Mouse (Mus musculus) C2C12 (cell line): ENCODE measurements around the gene Cdkn1b. TPM values are rescaled to one million over a fixed set of nuclear protein-coding genes. Genes with fewer than 3 reads are reported as not detected.

Experiments used
- H3K27me3 ChIP-seq: one replicate; pipeline ENCODE4 v1.6.1; 2011; ENCODE audit not compliant: control insufficient read depth, insufficient read depth, insufficient read length
- H3K36me3 ChIP-seq: one replicate; pipeline ENCODE4 v1.6.1; 2011; ENCODE audit not compliant: control insufficient read depth, insufficient read depth
- H3K4me3 ChIP-seq: one replicate; pipeline ENCODE4 v1.5.1; 2011; ENCODE audit warnings: mild to moderate bottlenecking, control low read depth; ENCODE audit not compliant: poor library complexity, insufficient read depth, severe bottlenecking
- H3K79me2 ChIP-seq: one replicate; pipeline ENCODE4 v1.6.1; 2011; ENCODE audit not compliant: control insufficient read depth, insufficient read depth
- H3K79me3 ChIP-seq: one replicate; pipeline ENCODE4 v1.6.1; 2011; ENCODE audit warnings: low read depth, control low read depth
- H3ac ChIP-seq: one replicate; pipeline ENCODE3; 2011; ENCODE audit warnings: low read depth; ENCODE audit not compliant: control insufficient read depth, insufficient read length
- CEBPB ChIP-seq: IDR thresholded peaks from one replicate; pipeline ENCODE4 v1.6.1; 2011; ENCODE audit warnings: low read depth, mild to moderate bottlenecking, control low read depth, moderate library complexity
- CTCF ChIP-seq: IDR thresholded peaks from one replicate; pipeline ENCODE4 v1.5.1; 2011; ENCODE audit not compliant: control insufficient read depth, insufficient read depth, insufficient read length
- FOSL1 ChIP-seq: IDR thresholded peaks from one replicate; pipeline ENCODE4 v1.8.0; 2011; ENCODE audit warnings: mild to moderate bottlenecking, low read length; ENCODE audit not compliant: poor library complexity, insufficient read depth, severe bottlenecking
- MAX ChIP-seq: IDR thresholded peaks from one replicate; pipeline ENCODE4 v1.6.1; 2011; ENCODE audit warnings: mild to moderate bottlenecking, control low read depth
- MYOD1 ChIP-seq: IDR thresholded peaks from one replicate; pipeline ENCODE4 v1.6.1; 2011; ENCODE audit warnings: low read depth; ENCODE audit not compliant: control insufficient read depth, insufficient read length
- MYOG ChIP-seq: IDR thresholded peaks from one replicate; pipeline ENCODE4 v1.6.1; 2011; ENCODE audit not compliant: control insufficient read depth, insufficient read length; ENCODE audit errors: extremely low read depth
- USF1 ChIP-seq: IDR thresholded peaks from one replicate; pipeline ENCODE4 v1.6.1; 2011; ENCODE audit warnings: low read depth, mild to moderate bottlenecking, control low read depth, moderate library complexity
- long read RNA-seq, 2 experiments: library from polyadenylated mRNA; unstranded; transcript quantifications; one replicate each; pipeline ENCODE4 v2.0.0; 2019 to 2020
- polyA plus RNA-seq: library from polyadenylated mRNA; unstranded; fragments of >200 nt; fragmentation: generic; extraction: Trizol; gene quantifications from one replicate; pipeline ENCODE4 v1.2.1, GENCODE M21; 2012; ENCODE audit warnings: missing spikeins

Gene Cdkn1b
- 15.8 TPM for polyA plus RNA-seq
- long read RNA-seq, experiment 1, transcript Cdkn1b-201 (3 exons, 2,393 nt) = major isoform, 5 of 23 reads
- long read RNA-seq, experiment 1, partial matches to known transcripts = 0 of 23 reads
- long read RNA-seq, experiment 1, other reads (novel, unspliced or antisense) = 18 of 23 reads
- long read RNA-seq, experiment 2, full-length matches to known transcripts = 6 of 6 reads
- long read RNA-seq, experiment 2, partial matches to known transcripts = 0 of 6 reads
- long read RNA-seq, experiment 2, other reads (novel, unspliced or antisense) = 0 of 6 reads

GRCm38 (mm10) chr6:134920190-134921013 lies at the start of gene Cdkn1b:
Gene Cdkn1b (plus strand): TSS chr6:134920401.
- Histone ChIP-seq H3ac (peak within 1 kb of the TSS; percentile 92), H3K79me3 (peaks cover 48% of the 10 kb centered on the region), H3K36me3 (peaks cover 31% of the 10 kb centered on the region), H3K79me2 (peaks cover 51% of the 10 kb centered on the region), H3K27me3 (no peaks in the 10 kb centered on the region), H3K4me3 (peak within 1 kb of the TSS; percentile 79)
- TF ChIP-seq MAX = peak; percentile 25
- TF ChIP-seq FOSL1 = no peak
- no peak for TF ChIP-seq USF1
- TF ChIP-seq CEBPB = peak; percentile 40

GRCm38 (mm10) chr6:134870887-134871286 lies 49.3 kb upstream of the Cdkn1b start:
- Histone ChIP-seq H3K4me3 (no peak overlapping the region), H3K79me3 (no peaks in the 10 kb centered on the region), H3ac (no peak overlapping the region), H3K79me2 (no peaks in the 10 kb centered on the region), H3K27me3 (no peaks in the 10 kb centered on the region), H3K36me3 (no peaks in the 10 kb centered on the region)
- TF ChIP-seq MAX = no peak
- TF ChIP-seq FOSL1 = no peak
- TF ChIP-seq CEBPB = no peak
- TF ChIP-seq USF1 = no peak

- no peak overlapping the region for H3ac ChIP-seq
- H3K27me3 ChIP-seq = no peaks in the 10 kb centered on the region
- H3K79me2 ChIP-seq = no peaks in the 10 kb centered on the region
- TF ChIP-seq CTCF = no peak
- no peak for TF ChIP-seq MAX
- TF ChIP-seq MYOD1 = no peak
- no peak for TF ChIP-seq USF1
- no peak for TF ChIP-seq CEBPB
- no peak for TF ChIP-seq FOSL1
- TF ChIP-seq MYOG = no peak
- H3K36me3 ChIP-seq = no peaks in the 10 kb centered on the region
- no peak overlapping the region for H3K4me3 ChIP-seq
- H3K79me3 ChIP-seq = no peaks in the 10 kb centered on the region
Observed at GRCm38 (mm10) chr6:134872236-134872635, 48.0 kb upstream of the Cdkn1b start.

GRCm38 (mm10) chr6:134873018-134873417 lies 47.2 kb upstream of the Cdkn1b start:
- H3K79me3 ChIP-seq = no peaks in the 10 kb centered on the region
- H3K36me3 ChIP-seq = no peaks in the 10 kb centered on the region
- TF ChIP-seq MAX = no peak
- TF ChIP-seq MYOD1 = no peak
- TF ChIP-seq CEBPB = no peak
- no peak for TF ChIP-seq MYOG
- no peak for TF ChIP-seq CTCF
- TF ChIP-seq FOSL1 = no peak
- TF ChIP-seq USF1 = no peak
- no peak overlapping the region for H3ac ChIP-seq
- H3K27me3 ChIP-seq = no peaks in the 10 kb centered on the region
- H3K79me2 ChIP-seq = no peaks in the 10 kb centered on the region
- no peak overlapping the region for H3K4me3 ChIP-seq

GRCm38 (mm10) chr6:134876795-134877194 lies 43.4 kb upstream of the Cdkn1b start:
- Histone ChIP-seq H3K36me3 (no peaks in the 10 kb centered on the region), H3K79me3 (no peaks in the 10 kb centered on the region), H3K4me3 (no peak overlapping the region), H3ac (no peak overlapping the region), H3K79me2 (no peaks in the 10 kb centered on the region), H3K27me3 (no peaks in the 10 kb centered on the region)
- no peak for TF ChIP-seq MYOG
- TF ChIP-seq CTCF = no peak
- no peak for TF ChIP-seq MAX
- no peak for TF ChIP-seq USF1

- Histone ChIP-seq H3K79me3 (no peaks in the 10 kb centered on the region), H3K27me3 (no peaks in the 10 kb centered on the region), H3K36me3 (no peaks in the 10 kb centered on the region), H3K79me2 (no peaks in the 10 kb centered on the region), H3K4me3 (no peak overlapping the region), H3ac (no peak overlapping the region)
- TF ChIP-seq FOSL1 (no peak), MYOG (no peak), MAX (no peak), MYOD1 (no peak), CTCF (no peak), USF1 (no peak), CEBPB (no peak)
Observed at GRCm38 (mm10) chr6:134877276-134877675, 42.9 kb upstream of the Cdkn1b start.
